9 mouse cellular contexts compared by ENCODE assay signal in the genomic region with DNA sequence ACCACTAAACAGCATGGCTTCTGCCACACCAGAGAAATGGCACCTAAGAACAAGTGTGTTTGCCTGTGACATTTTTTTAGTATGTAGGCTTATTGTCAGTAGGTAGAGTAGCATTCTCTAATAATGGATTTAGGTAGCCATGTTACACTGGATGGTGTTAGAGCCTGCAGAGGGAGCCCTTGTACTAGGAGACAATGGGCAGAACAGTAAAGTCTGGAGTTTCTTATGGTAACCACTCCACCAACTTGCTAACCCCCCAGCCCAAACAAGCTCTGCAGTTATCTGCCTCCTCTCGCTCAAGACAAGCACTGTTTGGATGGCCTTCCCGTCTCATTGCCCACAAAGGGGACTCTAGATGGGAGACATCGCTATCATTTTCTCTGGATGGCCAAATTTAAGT.
DNase-seq lines count a peak whose midpoint lies in the region.
"Had no signal": no experiment of that assay in that cellular context is flagged by ENCODE, and none has a peak within 500 bp of the region (broad histone marks: within the 10 kb centered on the region; RNA-seq: fewer than 3 reads in every experiment).

No protein-coding gene starts in this region.

- no peak overlapping the region for H3K27ac ChIP-seq in embryonic facial prominence, embryonic 10.5 days (replicated peaks)
- H3K27ac ChIP-seq: hindbrain, embryonic 15.5 days had no signal

- no peaks in the 10 kb centered on the region for H3K27me3 ChIP-seq in embryonic facial prominence, embryonic 10.5 days (replicated peaks; ENCODE audit: low read depth, poor library complexity, severe bottlenecking)
- H3K27me3 ChIP-seq: hindbrain, embryonic 15.5 days had no signal

- no peak overlapping the region for H3K4me3 ChIP-seq in embryonic facial prominence, embryonic 10.5 days
- H3K4me3 ChIP-seq: hindbrain, embryonic 15.5 days had no signal

- DNase-seq in heart, adult 11 months, result peak; percentile 82
- no peak for DNase-seq in heart, postnatal 25 days (ENCODE audit: low spot score)
- peak; percentile 55 for DNase-seq in A20 (ENCODE audit: low read depth, low spot score)
- DNase-seq in adrenal gland, adult 8-10 months, result peak; percentile 11
- DNase-seq in embryonic facial prominence, embryonic 10.5 days (ENCODE audit: low spot score), result peak; percentile 45
- peak; percentile 52 to 71 for DNase-seq in kidney, postnatal 25 days
- DNase-seq in lung, postnatal 14 days, result peak; percentile 64
- peak; percentile 76 for DNase-seq in thymus, postnatal 4 days

- H3K36me3 ChIP-seq in embryonic facial prominence, embryonic 10.5 days (replicated peaks), result no peaks in the 10 kb centered on the region
- H3K36me3 ChIP-seq: hindbrain, embryonic 15.5 days had no signal

- no peaks in the 10 kb centered on the region for H3K9me3 ChIP-seq in embryonic facial prominence, embryonic 10.5 days
- H3K9me3 ChIP-seq: hindbrain, embryonic 15.5 days had no signal

- 53% methylated on average over 3 of the region's 3 CpGs for WGBS in embryonic facial prominence, embryonic 10.5 days

- peaks cover 4% of the 10 kb centered on the region; the same call in 1 of the 2 replicates for H3K4me1 ChIP-seq in embryonic facial prominence, embryonic 10.5 days
- H3K4me1 ChIP-seq: hindbrain, embryonic 15.5 days had no signal

- intact Hi-C loops in heart, postnatal 25 days (cut with DNase I), result loop anchor here (1.0 to 10.0 kb wide), 4 partner anchors 123 to 669 kb away; no protein-coding TSS in a partner anchor
